Mouse (Mus musculus) hematopoietic stem cell, adult 5-6 weeks (primary cell): ENCODE results near the gene Gm49358. TPM values are rescaled to one million over a fixed set of nuclear protein-coding genes. Genes with fewer than 3 reads are reported as not detected.

Experiments used
- ATAC-seq, 2 experiments: fragments of 125-278 bp in 1 of 2; replicated peaks in 1 of 2; 2 replicates each; pipeline ENCODE4 v1.8.0; 2016 to 2017; ENCODE audit warnings: inconsistent platforms in 2 of 2, mild to moderate bottlenecking in 2 of 2, moderate number of reproducible peaks in 2 of 2, low read depth in 1 of 2, moderate TSS enrichment in 1 of 2; ENCODE audit not compliant: low FRiP score in 2 of 2, poor library complexity in 2 of 2, severe bottlenecking in 2 of 2, insufficient read depth in 1 of 2, low TSS enrichment in 1 of 2
- total RNA-seq: library from RNA; stranded (forward); fragments of 172-1452, 232-1000 nt; gene quantifications from 2 replicates; pipeline ENCODE4 v1.2.3, GENCODE M21; 2017

Gene Gm49358
- total RNA-seq, 1 experiment from 2014 or later = not detected

DNA sequence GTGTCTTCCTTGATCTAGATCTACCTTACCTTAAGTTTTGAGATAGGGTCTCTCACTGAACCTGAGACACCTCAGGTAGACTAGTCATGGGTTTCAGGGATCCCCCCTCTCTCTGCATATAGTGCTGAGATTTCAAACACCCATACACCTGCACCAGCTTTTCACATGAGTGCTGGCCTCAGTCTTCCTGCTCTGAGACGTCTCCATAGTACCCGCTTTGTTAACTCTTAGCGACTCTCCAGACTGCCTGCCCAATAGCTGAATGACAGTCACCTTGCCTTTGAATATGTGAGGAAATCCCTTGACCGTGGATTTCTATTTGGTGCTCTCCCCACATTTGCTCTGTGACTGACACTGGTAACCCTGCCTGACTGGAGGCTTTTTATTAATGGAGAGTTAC, 30.4 kb downstream of the Gm49358 start:
- ATAC-seq = no peak

- ATAC-seq = no peak
Measured at GRCm38 (mm10) chr10:86794794-86795535, 31.2 kb downstream of the Gm49358 start.

GRCm38 (mm10) chr10:86796073-86796741, 32.4 kb downstream of the Gm49358 start:
- ATAC-seq = no peak

DNA sequence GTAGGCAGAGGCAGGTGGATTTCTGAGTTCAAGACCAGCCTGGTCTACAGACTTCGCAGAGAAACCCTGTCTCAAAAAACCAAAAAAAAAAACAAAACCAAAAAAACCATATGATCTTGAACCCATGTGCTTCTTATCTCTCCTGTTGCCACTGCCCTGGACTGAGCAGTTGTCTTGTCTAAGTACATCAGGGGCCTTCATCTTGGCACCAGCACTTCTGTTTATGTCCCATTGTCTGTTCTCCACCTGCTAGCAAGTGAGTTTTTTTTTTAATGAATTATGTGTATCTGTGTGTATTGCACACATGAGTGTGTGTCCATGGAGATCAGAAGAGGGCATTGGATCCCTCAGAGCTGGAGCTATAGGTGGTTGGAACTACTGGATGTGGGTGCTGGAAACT, 43.6 kb downstream of the Gm49358 start:
- no peak for ATAC-seq

- ATAC-seq = 0 out of 4 replicates have a peak, but pooled peaks have one; percentile 18 to 25
Measured at GRCm38 (mm10) chr10:86808013-86808758, 44.4 kb downstream of the Gm49358 start.

DNA sequence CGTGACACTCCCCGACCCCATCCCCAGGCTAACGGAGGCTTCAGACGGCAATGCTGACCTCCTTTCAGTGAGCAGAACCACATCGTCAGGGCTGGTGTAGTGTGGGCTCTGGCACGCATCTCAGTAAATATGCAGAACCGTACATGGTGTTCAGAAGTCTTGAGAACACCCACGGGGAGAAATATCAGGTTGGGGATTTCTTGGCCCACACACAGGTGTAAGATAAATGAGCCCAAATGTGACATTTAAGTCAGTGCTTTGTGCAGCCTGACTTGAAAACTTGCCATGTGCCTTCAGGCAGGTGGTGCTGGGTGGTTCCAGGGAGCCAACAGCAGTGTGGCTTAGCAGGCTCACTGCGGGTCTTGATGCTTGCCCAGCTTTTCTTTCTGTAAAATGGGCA, 46.2 kb downstream of the Gm49358 start:
- no peak for ATAC-seq

- no peak for ATAC-seq
Measured at GRCm38 (mm10) chr10:86810612-86811011, 46.8 kb downstream of the Gm49358 start.

DNA sequence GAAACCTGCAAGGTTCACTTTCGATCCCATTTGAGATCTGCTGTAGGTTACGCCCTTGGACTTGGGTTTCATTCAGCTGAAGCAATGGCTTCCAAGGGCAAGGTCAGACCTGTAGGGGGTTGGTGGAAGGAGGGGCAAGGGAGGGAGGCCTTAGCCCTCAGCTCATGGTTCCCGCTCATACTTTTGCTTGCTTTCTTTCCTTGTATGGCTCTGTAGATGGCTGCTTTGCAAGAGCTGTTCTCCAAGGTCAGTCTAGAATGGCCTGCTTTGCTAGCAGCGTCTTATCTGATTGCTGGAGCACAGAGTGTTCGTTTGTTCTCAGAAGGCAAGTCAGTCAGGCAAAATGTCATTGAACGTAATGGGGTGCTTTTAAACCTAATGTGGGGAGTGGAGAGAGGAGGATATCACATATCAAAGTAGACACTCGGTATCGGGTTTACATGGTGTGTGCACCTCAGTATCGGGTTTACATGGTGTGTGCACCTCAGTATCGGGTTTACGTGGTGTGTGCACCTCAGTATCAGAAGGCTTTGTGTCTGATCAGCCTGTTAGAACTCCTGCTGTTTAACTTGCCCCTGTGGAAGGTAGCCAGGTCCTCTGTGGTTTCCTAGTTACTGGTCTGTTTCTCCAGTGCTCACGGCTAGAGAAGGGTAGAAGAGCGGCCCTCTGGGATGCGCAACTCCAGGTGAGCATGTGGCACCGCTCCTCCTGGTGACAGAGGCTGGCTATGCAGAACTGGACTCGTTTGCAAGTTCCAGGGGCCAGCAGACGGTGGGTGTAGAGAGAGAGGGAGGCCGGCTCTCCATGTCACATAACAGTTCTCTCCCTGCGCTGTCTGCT, 50.7 kb downstream of the Gm49358 start:
- ATAC-seq = no peak

- no peak for ATAC-seq
Measured at GRCm38 (mm10) chr10:86815133-86815532, 51.4 kb downstream of the Gm49358 start.

GRCm38 (mm10) chr10:86819649-86820165, 55.9 kb downstream of the Gm49358 start:
- peak; percentile 13 to 34; a peak in 3 of 4 replicates for ATAC-seq

- no peak for ATAC-seq
Measured at GRCm38 (mm10) chr10:86821014-86821413, 57.2 kb downstream of the Gm49358 start.

- no peak for ATAC-seq
Measured at GRCm38 (mm10) chr10:86824093-86824492, 60.3 kb downstream of the Gm49358 start.

GRCm38 (mm10) chr10:86824871-86825270, 61.1 kb downstream of the Gm49358 start:
- no peak for ATAC-seq

- no peak for ATAC-seq
Measured at GRCm38 (mm10) chr10:86825871-86826522, 62.2 kb downstream of the Gm49358 start.

GRCm38 (mm10) chr10:86826929-86827328, 63.2 kb downstream of the Gm49358 start:
- no peak for ATAC-seq

DNA sequence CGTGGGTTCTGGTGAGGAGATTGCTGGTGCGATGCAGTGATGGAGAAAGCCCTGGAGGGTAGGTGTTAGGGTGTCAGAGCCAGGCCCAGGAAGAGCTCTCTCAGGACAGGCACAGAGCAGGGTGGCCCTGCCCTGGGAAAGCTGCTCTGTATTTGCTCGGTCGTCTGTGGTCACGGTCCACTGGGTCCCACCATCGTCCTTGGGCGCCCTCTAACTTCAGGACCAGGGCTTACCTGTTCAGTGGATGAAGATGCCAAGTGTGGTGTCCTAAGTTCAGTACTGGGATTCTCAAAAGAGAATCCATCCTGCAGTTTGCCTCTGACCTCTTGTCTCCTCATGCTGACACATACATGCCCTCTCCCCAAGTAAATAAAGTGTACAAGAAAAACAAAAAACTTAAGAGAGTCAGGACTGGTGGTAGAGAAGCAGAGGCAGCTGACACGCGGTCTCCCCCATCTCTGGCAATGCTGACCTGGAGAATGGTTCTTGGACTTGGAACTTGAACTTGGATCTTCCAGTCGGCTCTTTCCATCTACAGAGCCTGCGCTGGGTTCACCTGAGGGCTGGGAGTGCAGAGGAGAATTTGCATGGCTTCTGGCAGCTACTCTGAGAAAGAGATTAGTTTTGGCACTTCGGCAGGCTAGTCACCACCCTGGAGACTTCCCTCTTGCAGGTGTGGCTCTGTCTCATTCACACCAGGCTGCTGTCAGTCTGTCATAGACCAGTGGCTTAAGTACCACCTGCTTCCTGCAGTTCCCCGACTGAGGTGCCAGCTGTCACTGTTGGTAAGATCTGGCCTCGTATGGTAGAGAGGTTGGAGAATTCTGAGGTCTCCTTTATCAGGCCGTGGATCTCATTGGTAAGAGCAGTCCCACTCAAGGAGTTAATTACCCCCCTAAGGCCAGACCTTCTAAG, 64.7 kb downstream of the Gm49358 start:
- ATAC-seq = peak; percentile 63 to 71
